Mouse (Mus musculus) cerebellum, adult 8-10 months (tissue): ENCODE results near the gene Stim2.

Experiments
- DNase-seq: peaks from one replicate; pipeline ENCODE4 v3.0.0; 2022

Gene Stim2

DNA sequence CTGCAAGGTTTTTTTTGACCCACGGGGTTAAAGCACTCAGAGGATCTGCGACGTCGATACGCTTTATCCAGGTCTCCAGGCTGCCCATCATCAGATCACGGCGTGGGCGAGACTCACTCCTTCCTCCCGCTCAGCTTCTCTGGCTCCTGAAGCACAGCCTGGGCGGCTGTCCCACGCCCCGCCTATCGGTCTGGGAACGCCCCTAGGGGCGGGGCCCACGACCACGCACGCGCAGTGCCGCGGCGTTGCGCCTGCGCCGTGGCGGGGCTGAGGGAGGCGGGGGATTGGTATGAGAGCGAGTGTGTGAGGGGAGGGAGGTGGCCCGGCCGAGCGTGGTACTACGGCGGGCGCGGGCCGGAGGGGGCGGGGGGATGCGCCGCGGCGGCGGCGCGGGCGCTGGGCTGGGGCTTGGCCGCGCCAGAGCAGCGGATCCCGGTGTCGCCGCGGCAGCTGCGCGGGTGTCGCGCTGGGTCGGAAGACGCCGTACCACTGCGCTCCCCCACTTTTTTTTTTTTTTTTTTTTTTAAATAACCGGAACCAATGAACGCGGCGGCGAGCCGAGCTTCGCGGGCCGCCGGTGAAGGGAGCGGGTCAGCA, at the start of gene Stim2:
TSS of gene Stim2 (plus strand) at position 354 of the 597 bp plus-strand sequence.
- DNase-seq = peak; percentile 97

DNA sequence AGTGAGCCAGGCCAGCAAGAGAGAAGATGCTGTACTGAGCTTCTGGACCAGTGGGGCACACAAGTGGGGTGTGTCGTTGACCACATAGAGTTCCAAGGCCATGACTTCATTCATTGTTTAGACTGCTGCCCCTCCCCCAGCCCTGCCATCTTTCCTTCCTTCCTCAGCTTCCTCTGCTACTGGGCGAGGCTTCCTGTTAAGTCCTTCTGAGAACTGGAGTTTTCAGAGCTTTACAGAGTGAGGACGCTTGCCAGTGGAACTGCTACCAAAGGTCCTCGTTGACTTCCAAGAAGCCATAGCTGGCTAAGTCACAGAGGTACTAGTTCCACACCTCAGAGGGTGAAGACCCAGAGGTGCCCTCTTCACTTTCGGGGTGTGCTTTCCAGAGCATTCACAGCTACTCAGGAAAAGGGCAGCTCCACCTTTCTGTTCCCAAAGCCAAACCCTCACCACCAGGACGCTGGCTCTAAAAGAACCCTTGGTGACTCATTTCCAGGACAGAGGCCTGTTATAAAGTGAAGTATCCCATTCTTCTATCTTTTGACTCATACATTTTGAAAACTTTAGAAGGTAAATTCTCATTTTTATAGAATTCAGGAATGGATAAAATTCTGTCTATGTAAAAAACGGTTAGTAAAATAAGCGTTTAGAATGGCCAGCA, 49.6 kb upstream of the Stim2 start:
- no peak for DNase-seq

DNA sequence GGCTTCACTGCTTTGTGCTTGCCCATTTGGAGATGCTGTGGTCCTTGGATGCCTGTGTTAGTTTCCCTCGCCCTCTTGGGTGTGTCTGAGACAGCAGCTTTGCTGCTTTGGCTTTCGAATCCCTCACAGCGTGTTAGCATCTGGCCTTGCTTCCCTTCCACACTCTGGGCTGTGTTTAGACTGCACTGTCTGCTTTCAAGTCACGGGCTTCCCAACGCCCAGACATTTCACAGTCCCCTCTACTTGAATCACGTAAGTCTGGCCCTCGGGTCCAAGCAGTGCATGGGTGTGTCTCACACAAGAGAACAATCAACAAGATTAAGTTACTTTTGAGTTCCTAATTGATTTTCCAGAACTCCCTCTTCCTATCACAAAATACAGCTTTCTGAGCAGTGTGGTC, 48.1 kb upstream of the Stim2 start:
- no peak for DNase-seq

DNA sequence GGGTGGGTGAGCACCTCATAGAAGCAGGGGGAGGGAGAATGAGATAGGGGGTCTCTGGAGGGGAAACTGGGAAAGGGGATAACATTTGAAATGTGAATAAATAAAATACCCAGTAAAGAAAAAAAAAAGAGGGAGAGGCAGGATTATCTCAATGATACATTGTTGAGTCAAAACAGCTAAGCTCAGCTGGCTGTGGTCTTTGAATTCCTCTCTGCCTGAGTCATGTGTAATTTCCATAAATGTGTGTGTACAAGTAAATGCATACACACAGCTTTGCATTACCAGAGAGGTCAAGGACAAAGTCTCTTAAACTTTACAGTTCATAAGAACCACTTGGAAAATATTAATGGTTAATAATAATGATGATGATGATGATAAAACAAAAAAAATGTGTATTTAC, 45.1 kb upstream of the Stim2 start:
- no peak for DNase-seq

DNA sequence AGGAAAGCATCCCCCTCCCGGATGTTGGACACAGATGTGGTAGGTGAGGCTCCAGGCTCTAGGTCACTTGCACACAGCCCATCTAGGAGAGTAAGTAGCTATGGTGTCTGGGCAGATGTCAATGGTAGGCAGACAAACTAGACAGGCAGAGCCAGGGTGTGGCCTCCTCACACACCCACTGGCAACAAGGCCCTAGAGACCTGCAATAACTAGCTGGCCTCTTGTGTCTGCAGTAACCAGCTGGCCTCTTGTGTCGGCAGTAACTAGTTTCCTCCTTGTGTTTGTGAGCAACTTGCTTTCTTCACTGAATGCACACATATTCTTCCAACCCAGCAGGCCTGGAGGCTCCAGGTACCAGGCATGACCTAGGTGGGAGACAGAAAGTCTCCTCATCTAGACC, 44.5 kb upstream of the Stim2 start:
- no peak for DNase-seq

DNA sequence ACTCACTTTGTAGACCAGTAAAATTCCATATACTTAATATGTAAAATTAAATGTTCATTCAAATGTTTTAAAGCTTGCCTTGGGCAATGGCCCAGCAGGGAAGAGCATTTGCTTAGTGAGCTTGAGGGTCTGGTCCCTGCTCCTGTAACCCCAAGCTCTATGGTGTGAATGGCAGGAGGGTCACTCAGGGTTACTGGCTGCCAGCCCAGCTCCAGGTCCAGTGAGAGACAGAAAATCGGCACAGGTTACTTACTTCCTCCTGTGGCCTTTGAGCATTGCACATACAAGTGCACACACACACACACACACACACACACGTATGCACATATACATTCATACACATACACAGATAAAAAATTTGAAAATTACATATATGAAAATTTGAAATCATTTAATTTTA, 42.3 kb upstream of the Stim2 start:
- DNase-seq = no peak

DNA sequence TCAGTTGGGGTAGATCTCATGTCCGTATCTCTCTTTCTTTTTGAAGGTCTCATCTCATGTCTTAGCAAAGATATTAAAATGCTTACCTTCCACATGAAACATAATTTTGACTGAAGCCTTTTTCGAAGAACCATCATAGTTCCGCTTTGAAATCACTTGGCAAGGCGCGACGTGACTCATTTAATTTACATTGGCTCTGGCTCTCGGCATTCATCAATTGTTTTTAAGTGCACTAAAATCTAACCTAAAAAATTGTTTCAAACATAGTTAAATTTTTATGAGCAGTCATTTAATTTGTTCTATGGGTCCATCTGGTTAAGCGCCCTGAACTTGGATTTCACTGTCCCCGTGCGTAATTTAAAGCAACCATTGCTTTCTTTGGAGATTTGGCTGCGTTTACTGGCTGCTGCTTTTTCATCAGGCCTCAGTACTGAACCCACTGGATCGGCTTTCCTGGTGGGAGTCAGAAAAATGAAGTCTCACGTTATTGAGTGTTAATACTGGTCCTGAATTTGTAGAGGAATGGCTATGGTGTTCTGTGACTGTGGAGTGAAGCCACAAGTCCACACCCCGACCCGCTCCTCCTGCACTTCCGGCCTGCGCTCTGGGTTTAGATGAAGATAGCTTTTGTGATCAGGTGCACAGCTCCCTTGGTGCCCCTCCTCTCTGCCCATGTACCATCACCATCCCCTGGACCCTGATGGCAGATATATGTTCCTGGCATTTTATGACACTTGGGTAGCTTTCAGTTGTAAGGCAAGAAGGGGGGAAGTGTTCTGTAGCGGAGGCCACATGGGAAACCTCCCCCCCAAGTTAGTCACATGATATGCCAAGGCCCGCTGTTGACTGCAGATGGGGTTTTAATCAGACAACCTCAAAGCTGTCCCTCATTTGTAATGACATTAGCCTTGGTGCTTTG, 41.6 kb upstream of the Stim2 start:
- DNase-seq = no peak

DNA sequence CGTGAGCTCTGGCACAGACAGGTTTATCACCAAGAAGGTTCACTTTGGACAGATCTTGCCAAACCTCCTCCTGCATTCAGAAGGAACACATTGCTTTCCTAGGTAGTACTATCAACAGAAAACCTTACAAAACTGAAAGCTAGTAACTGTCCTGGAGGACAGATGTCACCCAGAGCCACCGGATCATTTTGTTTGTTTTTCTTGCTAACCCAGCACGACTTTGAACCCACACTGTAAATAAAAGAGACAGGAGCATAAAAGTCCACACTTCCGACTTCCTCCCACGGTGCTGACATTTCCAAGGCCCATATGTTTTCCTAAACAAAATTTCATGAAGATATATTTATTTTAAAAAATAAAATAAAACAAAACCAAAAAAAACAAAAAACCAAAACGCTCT, 41.0 kb upstream of the Stim2 start:
- no peak for DNase-seq

DNA sequence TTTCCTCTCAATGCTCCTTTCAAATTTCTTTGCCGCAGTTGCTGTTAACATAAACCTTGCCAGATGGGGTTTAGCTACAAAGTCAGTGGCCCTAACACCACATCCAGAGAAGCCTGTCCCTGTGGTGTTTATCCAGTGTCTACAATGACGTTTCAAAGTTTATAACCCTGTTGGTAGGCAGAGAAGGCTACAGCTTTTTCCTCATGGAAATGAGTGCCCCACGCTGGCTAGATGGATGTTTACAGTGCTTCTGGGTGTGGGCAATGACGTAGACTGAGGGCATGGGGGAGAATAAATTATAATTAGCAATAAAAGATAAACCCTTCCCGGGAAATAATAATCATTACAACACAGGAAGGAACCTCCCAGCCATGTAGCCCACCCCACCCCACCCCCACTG, 37.1 kb upstream of the Stim2 start:
- DNase-seq = no peak

DNA sequence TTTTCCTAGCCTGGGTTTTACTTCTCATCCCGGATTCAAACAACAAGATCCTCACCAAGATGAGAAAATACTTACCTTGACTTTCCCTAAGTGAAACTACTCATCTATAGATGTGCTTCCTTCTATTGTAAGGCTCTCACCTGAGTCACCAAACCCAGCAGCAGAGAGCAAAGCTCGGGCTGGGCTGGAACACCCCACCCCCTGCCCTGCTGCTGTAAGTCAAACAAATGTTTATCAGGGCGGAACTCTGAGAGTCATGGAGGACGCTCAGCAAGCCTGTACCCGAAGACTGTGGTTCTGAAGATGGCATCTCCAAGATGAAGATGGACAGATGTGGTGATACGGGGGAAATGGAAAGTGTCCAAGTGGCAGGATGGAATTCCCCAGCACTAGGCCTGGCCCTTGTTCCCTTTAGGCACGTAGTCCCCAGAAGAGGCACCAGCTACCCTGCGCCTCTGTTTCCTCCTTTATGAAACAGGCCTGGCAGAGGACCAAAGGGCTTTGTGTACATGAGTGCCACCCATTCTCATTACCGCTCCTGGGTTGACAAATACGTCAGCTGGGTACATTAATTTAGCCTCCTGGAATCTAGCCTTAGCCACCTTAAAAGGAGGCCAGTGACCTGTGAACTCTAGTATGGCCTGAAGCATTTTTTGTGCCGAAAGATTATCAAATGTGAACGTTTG, 36.3 kb upstream of the Stim2 start:
- DNase-seq = no peak

DNA sequence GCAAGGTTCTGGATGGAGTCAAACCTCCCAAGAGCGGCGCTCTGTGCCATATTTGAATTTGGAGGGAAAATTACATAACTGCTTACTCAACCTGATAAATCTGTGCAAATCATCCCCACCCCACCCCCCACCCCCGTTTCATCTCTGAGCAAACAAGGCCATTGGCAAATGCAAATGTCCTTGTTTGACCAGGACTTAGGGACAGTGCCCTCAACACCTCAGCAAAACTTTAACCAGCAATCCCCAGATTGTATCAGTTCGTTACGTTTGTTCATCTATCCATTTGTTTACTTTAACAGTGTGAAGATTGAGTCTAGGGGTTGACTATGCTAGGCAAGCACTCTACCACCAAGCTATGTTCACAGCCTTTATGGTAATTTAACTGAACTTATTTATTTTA, 32.6 kb upstream of the Stim2 start:
- DNase-seq = no peak

DNA sequence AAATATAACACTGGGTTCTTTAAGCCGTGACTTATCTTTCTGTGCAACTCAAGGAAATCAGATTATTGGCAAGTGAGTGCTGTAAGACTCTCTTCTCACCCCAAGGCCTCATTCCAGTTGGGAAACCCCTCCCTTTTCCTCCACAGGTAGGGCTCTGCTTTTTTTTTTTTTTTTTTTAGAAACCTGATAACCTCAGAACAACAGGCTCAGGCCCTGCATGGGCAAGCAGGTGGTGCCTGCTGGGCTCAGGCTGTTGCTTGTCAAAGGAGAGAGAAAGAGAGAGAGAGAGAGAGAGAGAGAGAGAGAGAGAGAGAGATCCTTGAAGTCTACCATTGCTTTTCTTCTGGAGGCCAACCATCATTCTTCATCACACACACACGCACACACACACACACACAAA, 30.7 kb upstream of the Stim2 start:
- no peak for DNase-seq

DNA sequence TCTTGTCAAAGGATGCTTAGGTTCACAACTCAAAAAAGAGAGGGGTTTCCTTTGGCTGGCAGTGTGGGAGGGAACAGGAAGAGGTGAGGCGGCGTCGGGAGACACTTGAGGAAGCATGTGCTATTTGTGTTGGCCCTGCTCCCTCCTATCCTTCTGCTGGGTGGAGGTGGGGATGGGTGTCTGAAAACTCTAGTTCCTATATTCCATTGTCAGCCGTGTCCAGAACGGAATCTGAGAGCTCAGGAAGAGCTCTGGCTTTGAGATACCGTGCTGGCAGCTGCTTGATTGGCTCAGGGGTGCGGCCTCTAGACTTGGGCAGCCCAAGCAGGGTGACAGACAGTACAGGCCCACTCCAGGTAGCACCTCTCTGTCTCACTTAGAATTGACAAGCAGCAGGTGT, 28.1 kb upstream of the Stim2 start:
- no peak for DNase-seq

DNA sequence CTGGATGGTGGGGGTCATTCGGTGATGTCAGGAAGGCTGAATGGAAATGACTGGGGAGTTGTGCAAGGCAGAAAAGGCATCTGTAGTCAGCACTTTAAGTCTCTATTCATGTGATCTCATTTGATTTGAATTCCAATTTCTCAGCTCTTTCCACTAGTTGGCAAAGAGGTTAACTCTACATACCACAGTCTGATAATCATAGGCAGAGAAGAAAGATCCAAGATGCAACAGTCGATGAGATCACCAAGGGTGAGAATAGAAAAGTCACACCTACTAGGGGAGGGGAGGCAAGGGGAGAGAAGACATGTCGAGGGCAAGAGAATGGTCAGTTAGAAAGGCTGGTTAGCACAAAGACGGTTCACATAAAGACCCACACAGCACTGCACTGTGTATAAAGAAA, 27.1 kb upstream of the Stim2 start:
- no peak for DNase-seq

DNA sequence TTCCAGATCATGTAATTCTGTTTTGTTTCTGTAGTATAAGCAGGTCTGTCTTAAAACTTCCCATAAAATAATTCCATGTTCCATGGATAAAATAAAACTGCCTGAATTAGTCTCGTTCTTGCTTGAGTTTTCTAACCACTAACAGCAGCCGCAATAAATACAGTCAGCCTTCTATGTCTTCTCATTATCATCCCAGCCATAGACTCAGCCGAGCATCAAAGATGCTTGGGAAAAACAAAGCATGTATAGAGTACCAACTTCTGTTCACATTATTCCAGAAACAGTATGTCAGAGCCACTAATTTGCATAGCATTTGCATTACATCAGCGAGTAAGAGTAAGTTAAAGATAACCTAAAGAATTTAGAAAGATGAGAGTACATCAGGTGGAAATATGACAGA, 25.4 kb upstream of the Stim2 start:
- DNase-seq = no peak

DNA sequence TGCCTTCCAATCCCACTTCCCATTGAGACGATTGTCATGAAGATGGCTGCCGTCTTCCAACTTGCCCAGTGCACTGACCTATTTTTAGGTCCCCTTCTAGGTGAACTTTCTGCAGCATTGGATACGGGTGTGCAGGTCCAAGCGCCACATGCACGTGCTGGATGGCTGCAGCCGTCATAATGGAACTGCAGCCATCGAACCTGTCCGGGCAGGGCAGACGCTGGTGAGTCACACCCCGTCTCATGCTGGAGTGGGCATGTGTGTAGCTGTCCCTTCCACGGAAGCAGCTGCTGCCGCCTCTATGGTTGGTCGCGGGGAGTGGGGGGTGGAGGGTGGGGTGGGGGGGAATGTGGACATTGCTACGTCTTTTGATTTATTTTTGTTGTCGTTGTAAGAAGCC, 21.8 kb upstream of the Stim2 start:
- no peak for DNase-seq

DNA sequence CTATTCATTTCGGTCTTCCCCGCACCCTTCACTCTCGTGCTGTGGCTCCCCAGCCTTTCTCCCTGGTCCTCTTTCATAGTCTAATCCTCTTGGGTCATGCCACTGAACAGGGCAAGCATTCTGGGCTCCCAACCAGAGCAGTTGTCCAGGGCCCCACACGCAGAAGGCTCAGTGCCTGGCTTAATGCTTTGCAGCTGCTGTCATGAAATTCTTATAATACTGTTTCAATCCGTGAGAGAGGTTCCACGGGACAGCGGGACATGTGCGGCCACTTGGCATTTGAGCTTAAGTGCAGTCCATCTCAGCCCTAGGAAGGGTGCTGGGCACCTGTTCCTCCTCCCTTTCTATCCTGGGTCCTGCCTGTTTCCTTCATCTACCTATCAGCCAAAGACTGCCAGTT, 21.2 kb upstream of the Stim2 start:
- no peak for DNase-seq

DNA sequence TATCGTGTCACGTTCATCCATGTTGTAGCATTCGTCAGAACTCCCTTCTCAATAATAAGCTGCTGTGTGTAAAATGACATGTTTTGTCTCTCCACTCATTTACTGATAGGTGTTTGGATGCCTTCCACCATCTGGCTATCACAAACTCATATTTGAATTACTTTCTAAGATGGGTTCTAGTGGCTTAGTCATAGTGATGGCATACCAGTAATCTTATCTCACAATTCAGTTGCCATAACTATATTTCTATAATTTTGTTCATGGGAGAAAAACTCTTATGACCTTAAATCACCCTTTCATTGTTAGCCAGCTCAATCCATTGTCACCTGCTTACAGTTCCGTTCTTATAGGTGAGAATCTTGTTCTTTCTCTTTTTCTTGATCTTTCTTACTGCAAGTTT, 14.9 kb upstream of the Stim2 start:
- no peak for DNase-seq

DNA sequence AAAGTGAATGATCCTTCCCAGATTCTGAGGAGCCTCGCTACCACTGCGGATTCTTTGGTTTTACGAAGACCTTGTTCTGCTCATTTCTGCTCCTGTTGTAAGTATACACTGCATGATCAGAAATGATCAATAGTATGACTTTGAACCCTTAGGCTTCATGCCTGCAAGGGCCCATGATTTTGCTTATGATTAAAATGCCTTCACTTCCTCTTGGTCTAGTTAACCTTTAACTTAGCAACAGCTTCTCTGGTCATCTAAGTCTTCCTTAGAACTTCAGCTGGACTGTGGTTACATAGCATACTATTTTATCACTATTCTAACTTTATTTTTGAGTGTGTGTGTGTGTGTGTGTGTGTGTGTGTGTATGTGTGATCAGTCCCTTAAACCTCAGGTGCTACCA, 12.7 kb upstream of the Stim2 start:
- no peak for DNase-seq

DNA sequence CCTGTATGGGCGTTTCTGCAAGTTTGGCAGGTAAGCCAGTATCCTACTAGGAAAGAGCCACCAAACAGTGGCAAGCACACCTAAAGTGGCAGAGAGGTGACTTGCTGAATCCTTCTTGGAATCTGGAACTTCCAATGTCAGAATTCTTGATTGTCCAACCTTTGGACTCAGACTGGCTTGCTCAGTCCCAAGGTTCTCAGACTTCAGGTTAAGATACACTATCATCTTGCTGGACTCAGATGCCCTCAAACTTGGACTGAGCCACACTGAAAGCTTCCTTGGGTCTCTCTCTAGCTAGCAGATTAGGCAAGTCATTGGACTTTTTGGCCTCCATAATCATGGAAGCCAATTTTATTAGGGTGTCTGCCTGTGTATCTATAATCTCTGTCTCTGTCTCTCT, 10.8 kb upstream of the Stim2 start:
- no peak for DNase-seq

DNA sequence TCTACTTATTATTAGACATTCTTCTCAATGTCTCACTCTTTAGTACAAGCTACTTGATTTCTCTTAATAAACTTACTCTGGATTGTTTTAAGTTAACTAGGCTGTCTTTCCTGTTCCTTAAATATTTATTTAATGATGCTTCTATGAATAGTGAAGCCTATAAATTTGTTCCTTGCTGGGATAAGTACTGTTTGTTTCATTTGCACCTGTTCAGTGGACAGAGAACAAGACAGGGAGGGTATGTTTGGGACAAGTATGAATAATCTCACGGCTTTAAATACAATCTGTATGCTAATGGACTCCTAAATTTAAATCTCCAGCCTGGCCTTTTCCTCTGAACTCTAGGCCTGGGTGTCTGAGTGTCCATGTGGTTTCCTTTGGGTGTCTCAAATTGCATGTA, 10.2 kb upstream of the Stim2 start:
- no peak for DNase-seq

DNA sequence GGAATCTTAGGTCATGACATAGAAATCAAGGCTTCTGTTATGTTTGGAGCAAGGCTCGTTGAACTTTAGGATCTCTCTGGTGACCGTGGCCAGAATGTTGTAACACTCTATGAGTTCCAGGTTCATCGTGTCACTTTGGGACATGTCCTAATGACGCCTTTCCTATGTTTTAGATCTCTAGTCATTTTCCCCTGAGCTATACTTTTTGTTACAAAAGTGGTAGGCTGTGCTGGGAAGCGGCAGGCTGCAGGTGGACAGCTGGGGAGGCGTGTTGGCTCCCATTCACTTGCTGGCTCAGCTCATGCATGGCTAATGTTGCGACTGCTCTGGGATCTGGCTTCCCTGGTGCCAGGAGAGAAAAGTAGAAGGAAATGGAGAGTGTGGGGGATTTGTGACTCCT, 5.7 kb upstream of the Stim2 start:
- DNase-seq = peak; percentile 38

DNA sequence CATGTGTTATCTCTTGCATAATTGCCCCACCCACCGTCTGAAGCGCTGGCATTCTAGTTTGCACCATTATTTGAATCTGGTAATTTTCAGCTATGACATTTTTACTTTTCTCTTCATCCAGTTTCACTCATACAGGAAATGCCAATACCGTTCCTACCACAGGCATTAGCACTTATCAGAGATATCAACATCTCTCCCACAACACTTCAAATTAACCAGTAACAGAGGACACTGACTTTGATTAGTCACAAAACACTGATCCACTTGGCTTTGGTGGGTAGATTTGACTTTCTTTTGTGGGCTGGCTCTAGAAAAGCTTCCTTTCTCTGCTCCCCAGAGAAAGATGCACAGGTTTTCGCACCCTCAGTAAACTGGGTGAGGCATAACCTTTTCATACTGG, 3.7 kb upstream of the Stim2 start:
- DNase-seq = no peak

DNA sequence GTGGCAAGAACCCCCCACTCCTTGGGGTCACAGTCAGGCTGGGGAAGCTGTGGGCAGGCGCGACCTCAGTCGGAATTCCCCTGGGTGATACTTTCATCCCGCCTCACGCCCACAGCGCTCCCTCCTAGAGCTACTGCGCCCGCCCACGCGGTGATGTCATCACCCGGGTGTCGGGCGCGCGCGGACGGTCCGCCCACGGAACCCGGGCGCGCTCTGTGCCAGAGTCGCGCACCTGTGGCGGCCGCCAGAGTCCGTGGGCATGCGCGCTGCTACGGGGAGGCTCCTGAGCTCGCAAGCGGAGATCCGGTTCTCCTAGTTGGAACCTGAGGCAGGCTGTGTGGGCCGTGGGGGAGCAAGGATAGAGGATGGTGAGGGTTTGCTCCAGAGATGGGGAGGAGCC, 3.0 kb upstream of the Stim2 start:
- peak; percentile 87 for DNase-seq
